Mouse (Mus musculus): ENCODE measurements at regions not wholly inside any gene's neighbourhood (a gene's known extent, or its start where the extent isn't known, plus 50 kb on each side); places are given as distances from the start of the nearest gene placed in this dataset.

- DNase-seq = no peak
Observed at GRCm38 (mm10) chr3:137728689-137729088, 57.4 kb downstream of the Gm21962 start.

DNA sequence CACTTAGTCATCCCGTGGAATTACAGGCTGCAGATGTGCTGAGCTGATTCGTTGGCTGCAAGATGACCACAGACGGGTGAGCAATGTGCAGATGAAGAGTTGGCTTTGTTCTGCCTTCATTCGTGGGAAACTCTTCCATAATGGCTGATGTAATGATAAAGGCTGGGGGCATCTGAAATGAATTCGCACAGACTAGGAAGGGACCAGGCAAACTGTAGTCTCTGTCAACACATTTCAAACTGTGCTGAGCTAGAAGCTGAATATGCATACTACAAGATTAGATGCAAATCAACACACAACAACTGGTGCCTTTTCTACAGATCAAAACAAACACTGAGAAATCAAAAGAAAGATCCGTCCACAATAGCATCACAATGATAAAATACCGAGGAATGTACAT lies 58.1 kb downstream of the Gm21962 start:
- no peak for DNase-seq

GRCm38 (mm10) chr3:137737222-137737800 lies 66.0 kb downstream of the Gm21962 start:
- DNase-seq = no peak

- no peak for DNase-seq
Observed at GRCm38 (mm10) chr3:137741528-137741927, 70.2 kb downstream of the Gm21962 start.

DNA sequence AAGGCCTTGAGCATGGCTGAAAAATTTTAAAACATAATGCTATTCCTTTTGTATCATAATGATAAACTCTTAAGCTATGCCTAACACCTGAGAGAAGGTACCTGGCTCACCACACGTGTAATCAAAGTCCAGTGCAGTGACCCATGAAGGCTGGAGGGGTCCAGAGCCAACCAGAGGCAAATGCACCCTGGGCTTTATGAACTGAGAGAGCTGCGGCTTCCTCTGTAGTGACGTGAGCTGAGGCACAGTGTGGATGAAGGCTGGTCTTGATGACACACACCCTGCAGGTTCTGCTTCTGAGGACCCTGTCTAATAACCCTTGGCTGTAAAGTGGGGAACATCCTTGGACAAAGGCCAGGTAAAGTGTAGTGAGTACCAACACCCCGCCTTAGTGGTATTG lies 70.8 kb downstream of the Gm21962 start:
- no peak for DNase-seq

GRCm38 (mm10) chr3:137751732-137752260 lies 80.5 kb downstream of the Gm21962 start:
- no peak for DNase-seq

DNA sequence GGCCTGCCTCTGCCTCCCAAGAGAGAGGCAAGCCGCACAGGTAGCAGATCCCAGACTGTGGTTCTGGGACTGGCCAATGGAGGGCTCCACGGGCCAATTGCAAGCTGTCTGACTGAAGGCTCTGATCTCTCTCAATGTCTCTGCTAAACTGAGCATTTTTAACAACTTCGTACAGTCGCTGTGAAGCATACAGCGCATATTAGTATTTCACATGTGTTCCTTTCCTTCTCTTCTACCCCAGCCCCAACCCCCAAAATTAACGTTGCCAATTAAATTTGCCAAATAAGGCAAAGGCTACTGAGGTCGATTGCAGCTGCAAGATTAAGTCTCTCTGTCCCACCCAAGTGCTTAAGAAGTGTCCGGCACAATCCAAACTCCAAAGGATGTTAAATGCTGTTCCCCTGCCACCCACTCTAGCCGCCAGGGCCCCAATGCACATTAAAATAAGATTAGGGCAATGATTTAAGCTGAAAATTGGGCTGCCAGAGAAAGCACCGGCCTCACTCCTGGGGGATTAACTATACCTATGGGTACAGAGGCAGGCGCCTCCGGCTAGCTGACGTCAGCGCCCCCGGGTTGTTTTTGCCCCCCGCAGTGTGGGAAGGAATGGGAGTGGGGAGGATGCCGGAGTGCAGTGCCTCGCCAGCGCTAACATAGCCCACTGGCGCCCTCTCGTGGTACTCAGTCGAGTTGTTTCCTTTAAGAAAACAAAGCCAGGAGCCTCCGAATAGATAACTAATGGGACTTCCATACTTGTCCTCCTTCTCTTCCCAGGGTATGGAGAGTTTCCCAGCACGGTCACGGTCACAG lies 81.3 kb downstream of the Gm21962 start:
- peak; percentile 75 for DNase-seq

GRCm38 (mm10) chr3:137753257-137753654 lies 81.9 kb downstream of the Gm21962 start:
- DNase-seq = no peak

GRCm38 (mm10) chr3:137755391-137755790 lies 84.1 kb downstream of the Gm21962 start:
- no peak for DNase-seq

- DNase-seq = no peak
Observed at GRCm38 (mm10) chr3:137762213-137762884, 91.0 kb downstream of the Gm21962 start.

- DNase-seq = no peak
Observed at GRCm38 (mm10) chr3:137763406-137763805, 92.1 kb downstream of the Gm21962 start.

- DNase-seq = no peak
Observed at GRCm38 (mm10) chr3:137768627-137769026, 95.7 kb upstream of the H2afz start.

GRCm38 (mm10) chr3:137775076-137775849 lies 89.0 kb upstream of the H2afz start:
- peak; percentile 12 for DNase-seq

DNA sequence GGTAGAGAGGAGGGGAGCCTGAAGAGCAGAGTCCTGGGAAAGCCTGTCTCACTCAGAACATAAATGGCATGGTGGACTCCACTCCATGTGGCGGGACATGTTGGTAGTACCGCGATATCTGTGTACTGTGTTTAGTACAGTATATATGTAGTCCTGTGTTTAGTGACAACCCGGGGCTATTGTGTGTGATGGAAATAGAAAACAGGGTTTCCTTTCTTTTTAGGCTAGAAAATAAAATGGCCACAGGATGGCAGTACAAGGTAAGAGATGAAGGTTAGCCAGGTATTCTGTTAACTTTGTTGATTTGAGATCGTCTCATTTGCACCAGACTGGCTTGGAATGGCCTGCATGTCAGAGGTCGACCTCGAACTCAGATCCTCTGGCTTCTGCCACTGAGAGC lies 86.2 kb upstream of the H2afz start:
- no peak for DNase-seq

DNA sequence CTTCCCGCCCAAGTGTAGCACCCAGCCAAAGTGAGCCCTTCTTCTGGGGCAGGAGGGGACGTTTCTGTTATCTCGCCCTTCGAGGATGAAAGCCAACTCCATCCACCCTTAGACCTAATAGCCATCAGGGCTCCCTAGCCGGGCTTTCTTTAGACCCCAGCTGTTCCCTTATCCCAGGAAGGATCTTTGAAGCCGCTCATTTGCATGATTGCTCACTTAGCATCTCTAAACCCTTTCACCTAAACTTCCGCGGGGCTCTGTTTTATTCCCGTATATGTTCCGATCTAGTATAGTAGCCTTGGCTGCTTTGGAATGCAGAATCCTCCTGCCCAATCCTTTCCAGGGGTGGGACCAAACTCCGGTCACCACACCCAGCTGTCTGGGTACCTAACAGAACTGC lies 84.3 kb upstream of the H2afz start:
- no peak for DNase-seq

GRCm38 (mm10) chr3:137782836-137783235 lies 81.5 kb upstream of the H2afz start:
- no peak for DNase-seq

DNA sequence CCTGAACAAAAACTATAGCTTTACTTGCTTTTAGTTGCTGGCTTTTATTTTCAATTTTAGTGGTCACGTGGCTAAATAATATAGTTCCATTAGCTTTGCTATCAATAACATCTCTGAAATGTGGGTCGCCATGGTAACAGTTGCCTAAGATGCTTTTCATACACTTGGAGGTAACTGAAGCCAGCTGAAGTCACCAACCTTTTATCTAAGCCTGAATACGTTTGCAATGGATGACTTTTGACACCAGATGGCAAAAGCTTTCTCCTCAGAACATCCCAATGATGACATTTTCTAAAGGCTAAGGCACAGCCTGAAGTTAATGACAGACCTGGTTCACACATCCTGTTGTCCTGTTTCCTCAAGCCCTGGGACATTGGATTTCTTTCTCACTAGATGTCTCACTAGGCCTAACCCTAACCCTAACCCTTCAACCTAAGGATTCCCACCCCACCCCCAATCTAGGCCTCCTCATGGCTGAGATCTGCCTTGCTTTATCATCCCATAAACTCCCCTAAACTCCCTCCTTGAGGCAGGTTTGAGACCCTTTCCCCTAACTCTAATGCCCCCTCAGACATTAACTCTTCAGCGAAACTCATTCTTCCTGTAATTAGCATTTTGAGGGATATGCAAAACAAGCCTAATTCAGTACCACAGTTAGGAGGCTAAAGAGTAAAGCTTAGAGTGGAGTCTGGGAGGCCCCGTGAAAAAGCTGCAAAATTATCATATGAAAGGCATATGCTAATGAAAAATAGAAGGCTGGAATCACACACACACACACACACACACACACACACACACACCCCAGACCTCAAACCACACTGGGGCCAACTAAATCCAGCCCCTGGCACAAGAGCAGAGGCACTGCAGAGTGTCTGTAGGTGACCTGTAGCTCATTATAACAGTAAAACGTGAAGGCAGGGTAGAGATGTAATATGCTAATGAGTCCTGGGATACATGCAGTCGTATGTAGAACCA lies 80.1 kb upstream of the H2afz start:
- no peak for DNase-seq

DNA sequence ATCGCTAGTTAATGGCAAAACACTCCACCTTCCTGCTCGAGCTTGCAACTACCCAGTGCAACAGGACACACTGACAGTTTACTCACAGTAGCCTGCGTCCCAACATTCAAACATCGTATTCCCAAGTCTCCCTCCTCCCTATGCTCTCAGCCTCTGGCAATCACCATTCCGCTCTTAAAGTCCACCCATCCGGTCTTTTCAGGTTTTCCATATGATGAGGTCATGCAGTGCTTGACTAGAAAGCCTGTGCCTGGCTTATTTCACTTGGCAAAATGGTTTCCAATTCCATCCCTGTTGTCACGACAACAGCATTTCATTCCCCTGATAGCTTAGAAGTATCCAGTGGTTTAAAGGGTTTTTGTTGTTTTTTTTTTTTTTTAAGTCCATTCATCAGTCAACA lies 79.1 kb upstream of the H2afz start:
- no peak for DNase-seq

DNA sequence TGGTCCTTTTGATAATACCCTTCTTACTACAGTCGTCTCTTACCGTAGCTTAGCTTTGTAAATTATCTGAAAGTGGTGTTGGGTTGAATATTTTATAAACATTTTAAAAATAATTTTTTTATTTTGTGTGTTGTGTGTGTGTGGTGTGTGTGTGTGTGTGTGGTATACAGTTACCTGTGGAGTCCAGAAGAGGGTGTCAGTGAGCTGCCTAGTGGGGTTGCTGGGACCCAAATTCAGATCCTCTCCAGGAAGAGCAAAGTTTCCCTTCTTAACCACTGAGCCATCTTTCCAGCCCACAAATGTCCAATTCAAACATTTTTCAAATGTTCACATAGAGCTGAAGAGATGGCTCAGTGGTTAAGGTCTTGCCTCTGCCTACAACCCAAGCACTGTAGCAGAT lies 78.4 kb upstream of the H2afz start:
- DNase-seq = no peak

- no peak for DNase-seq
Observed at GRCm38 (mm10) chr3:137789671-137790070, 74.6 kb upstream of the H2afz start.

DNA sequence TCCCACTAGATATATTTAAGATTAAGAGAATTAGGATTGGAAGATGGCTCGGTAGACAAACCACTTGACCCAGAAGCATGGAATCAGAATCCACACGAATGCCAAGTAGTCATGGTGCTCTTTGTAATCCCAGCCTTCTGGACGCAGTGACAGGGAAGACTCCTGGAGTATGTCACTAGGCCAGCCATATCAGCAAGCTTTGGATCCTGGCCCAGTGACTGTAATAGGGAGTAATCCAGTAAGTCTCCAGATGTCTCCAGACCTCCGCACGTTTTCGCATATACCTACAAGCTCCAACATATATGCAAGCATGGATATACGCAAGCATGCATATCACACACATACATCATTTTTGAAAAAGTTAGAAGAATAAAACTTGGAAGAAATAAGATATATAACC lies 73.9 kb upstream of the H2afz start:
- DNase-seq = no peak

All from liver (tissue).